Mouse (Mus musculus) erythroblast, embryonic 14.5 days (primary cell): Measurements from ENCODE around the gene Spryd4.

Experiments used
- GATA1 ChIP-seq: IDR thresholded peaks from 2 replicates; pipeline ENCODE4 v1.6.1; 2012; ENCODE audit warnings: low read length, inconsistent platforms, mixed read lengths
- TAL1 ChIP-seq: IDR thresholded peaks from 3 replicates; pipeline ENCODE4 v1.6.1; 2012; ENCODE audit warnings: low read length, inconsistent platforms, mixed read lengths

DNA sequence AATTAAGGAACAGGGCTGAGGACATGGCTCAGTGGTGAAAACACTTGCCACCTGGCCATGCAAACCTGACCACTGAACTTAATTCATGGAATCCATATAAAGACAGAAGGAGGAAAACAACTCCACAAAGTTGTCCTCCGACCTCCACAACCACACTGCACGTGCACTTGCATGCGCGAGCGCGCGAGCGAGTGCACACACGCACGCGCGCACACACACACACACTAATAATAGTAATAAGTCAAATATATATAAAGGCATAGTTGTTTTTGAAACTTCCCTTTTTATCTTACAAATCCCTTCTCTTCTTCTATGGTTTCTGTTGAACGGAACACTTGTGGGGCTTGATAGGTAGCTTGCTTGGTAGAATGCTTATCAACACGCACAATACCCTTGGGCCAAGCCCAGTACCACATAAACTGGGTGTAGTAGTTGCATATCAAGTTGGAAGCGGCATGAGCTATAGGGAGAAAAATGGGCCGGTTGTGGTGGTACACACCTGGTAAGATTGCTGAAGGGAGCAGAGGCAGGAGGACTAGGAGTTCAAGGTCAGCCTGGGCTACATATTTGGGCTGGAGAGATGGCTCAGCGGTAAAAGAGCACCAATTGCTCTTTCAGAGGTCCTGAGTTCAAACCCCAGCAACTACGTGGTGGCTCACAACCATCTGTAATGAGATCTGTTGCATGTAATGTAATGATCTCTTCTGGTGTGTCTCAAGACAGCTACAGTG, 6.9 kb upstream of the Spryd4 start:
- TF ChIP-seq GATA1 (no peak), TAL1 (no peak)
